ENCODE assay signal across 12 mouse cellular contexts in genomic region chr2:132034590-132035469, GRCm38 (mm10). TPM values are rescaled to one million over a fixed set of nuclear protein-coding genes. Genes with fewer than 3 reads are reported as not detected.
DNase-seq lines count a peak whose midpoint lies in the region; ATAC-seq and TF ChIP-seq lines count a peak whose summit lies in the region.
"Had no signal": no experiment of that assay in that cellular context is flagged by ENCODE, and none has a peak within 500 bp of the region (broad histone marks: within the 10 kb centered on the region; RNA-seq: fewer than 3 reads in every experiment).

No protein-coding gene starts in this region.

- no peaks in the 10 kb centered on the region for H3K9me3 ChIP-seq in heart, embryonic 15.5 days (replicated peaks)
- no peaks in the 10 kb centered on the region for H3K9me3 ChIP-seq in embryonic facial prominence, embryonic 10.5 days
- H3K9me3 ChIP-seq in midbrain, embryonic 14.5 days (ENCODE audit: control insufficient read depth, low read length), result no peaks in the 10 kb centered on the region

- H3K9ac ChIP-seq in heart, embryonic 15.5 days, result no peak overlapping the region
- no peak overlapping the region for H3K9ac ChIP-seq in midbrain, embryonic 14.5 days (replicated peaks; ENCODE audit: low read length)

- H3K4me1 ChIP-seq in heart, embryonic 15.5 days (replicated peaks), result peaks cover 16% of the 10 kb centered on the region
- H3K4me1 ChIP-seq in spleen, adult 2 months (ENCODE audit: control insufficient read depth, insufficient read depth, insufficient read length), result peaks cover 27% of the 10 kb centered on the region; the same call in 1 of the 2 replicates
- peaks cover 43% of the 10 kb centered on the region for H3K4me1 ChIP-seq in embryonic facial prominence, embryonic 10.5 days
- H3K4me1 ChIP-seq in midbrain, embryonic 14.5 days (ENCODE audit: control insufficient read depth, insufficient read depth, low read length), result peaks cover 9% of the 10 kb centered on the region

- H3K27ac ChIP-seq in heart, embryonic 15.5 days, result peak overlapping the region; percentile 32; the same call in 1 of the 2 replicates
- H3K27ac ChIP-seq in spleen, adult 2 months (ENCODE audit: insufficient read depth, low read length), result peak overlapping the region; percentile 91
- H3K27ac ChIP-seq in embryonic facial prominence, embryonic 10.5 days (replicated peaks), result peak overlapping the region; percentile 40; the same call in 1 of the 2 replicates
- 0 out of 2 replicates have a peak overlapping the region, but pooled peaks have one; percentile 2 for H3K27ac ChIP-seq in midbrain, embryonic 14.5 days (replicated peaks; ENCODE audit: low read depth, low read length)

- ATAC-seq in heart, embryonic 15.5 days (replicated peaks; ENCODE audit: insufficient number of reproducible peaks, insufficient read depth, low FRiP score, low read depth), result no peak
- no peak for ATAC-seq in midbrain, embryonic 14.5 days (ENCODE audit: low FRiP score, low TSS enrichment)
- ATAC-seq: intestine, postnatal 0 days had no signal

- no peak overlapping the region for H3K4me3 ChIP-seq in heart, embryonic 15.5 days
- H3K4me3 ChIP-seq in spleen, adult 2 months (ENCODE audit: extremely low read depth, insufficient read depth, insufficient read length), result no peak overlapping the region
- no peak overlapping the region for H3K4me3 ChIP-seq in embryonic facial prominence, embryonic 10.5 days
- no peak overlapping the region for H3K4me3 ChIP-seq in midbrain, embryonic 14.5 days (replicated peaks; ENCODE audit: low read depth, low read length)
- H3K4me3 ChIP-seq: erythroblast, embryonic 14.5 days had no signal

- no peak overlapping the region for H3K4me2 ChIP-seq in heart, embryonic 15.5 days
- H3K4me2 ChIP-seq in midbrain, embryonic 14.5 days (ENCODE audit: low read length), result no peak overlapping the region

- H3K36me3 ChIP-seq in heart, embryonic 15.5 days, result no peaks in the 10 kb centered on the region
- H3K36me3 ChIP-seq in spleen, adult 2 months (ENCODE audit: control insufficient read depth, insufficient read depth, low read length), result no peaks in the 10 kb centered on the region
- H3K36me3 ChIP-seq in embryonic facial prominence, embryonic 10.5 days (replicated peaks), result no peaks in the 10 kb centered on the region
- no peaks in the 10 kb centered on the region for H3K36me3 ChIP-seq in midbrain, embryonic 14.5 days (ENCODE audit: control insufficient read depth, insufficient read depth, low read length)

- no peak for DNase-seq in heart, postnatal 25 days (ENCODE audit: low spot score)
- DNase-seq in spleen, adult 2 months (ENCODE audit: low read depth in 1 of 2, low spot score in 2 of 2), result no peak
- DNase-seq in spleen, postnatal 10 days (ENCODE audit: low spot score in 2 of 2), result no peak
- no peak for DNase-seq in embryonic facial prominence, embryonic 10.5 days (ENCODE audit: low spot score)
- DNase-seq in midbrain, embryonic 14.5 days, result no peak
- no peak for DNase-seq in kidney, adult 9 months
- DNase-seq: adrenal gland, postnatal 10 days; cerebellum, postnatal 14 days; right cerebral cortex, postnatal 14 days had no signal

- H3K27me3 ChIP-seq in heart, embryonic 15.5 days, result no peaks in the 10 kb centered on the region
- no peaks in the 10 kb centered on the region for H3K27me3 ChIP-seq in spleen, adult 2 months (ENCODE audit: control insufficient read depth, insufficient read depth, low read length)
- peaks cover 19% of the 10 kb centered on the region for H3K27me3 ChIP-seq in embryonic facial prominence, embryonic 10.5 days (replicated peaks; ENCODE audit: low read depth, poor library complexity, severe bottlenecking)
- no peaks in the 10 kb centered on the region for H3K27me3 ChIP-seq in midbrain, embryonic 14.5 days (ENCODE audit: control insufficient read depth, insufficient read depth, low read length)

- intact Hi-C loops in heart, postnatal 25 days (cut with DNase I), result no loop called here

- no peak for TF ChIP-seq POLR2A in spleen, adult 2 months (IDR thresholded peaks at IDR 0.05; ENCODE audit: low read depth, low read length)

- TF ChIP-seq CTCF in spleen, adult 2 months (IDR thresholded peaks at IDR 0.05; ENCODE audit: extremely low read depth, insufficient read depth, insufficient read length, insufficient replicate concordance), result no peak

- 65% methylated on average over 4 of the region's 4 CpGs for WGBS in heart, embryonic 15.5 days
- WGBS in spleen, adult 2 months, result 59% methylated on average over 4 of the region's 4 CpGs
- WGBS in embryonic facial prominence, embryonic 10.5 days, result 58% methylated on average over 4 of the region's 4 CpGs
- WGBS in midbrain, embryonic 14.5 days, result 59% methylated on average over 4 of the region's 4 CpGs

RNA-seq across cellular contexts. Expression of gene Rassf2, which starts 4.8 kb away (rescaled TPM):
- polyA plus RNA-seq in heart, embryonic 15.5 days (2015; fragmentation: Nextera tagmentation; extraction: Ambion mirVana), result 9.2 and 13.9 TPM in 2 replicates
- total RNA-seq in heart, postnatal 25 days (2021), result 10 to 100 TPM in 1 of 2 experiments, 1 to 10 TPM in 1; 8.2 to 10.4 TPM
- polyA plus RNA-seq in spleen, adult 2 months (2012; rRNA removed), result 70.2 and 85.9 TPM in 2 replicates
- 10.6 and 14.2 TPM in 2 replicates for polyA plus RNA-seq in embryonic facial prominence, embryonic 10.5 days (2016; fragmentation: Nextera tagmentation; extraction: Ambion mirVana)
- polyA plus RNA-seq in midbrain, embryonic 14.5 days (2014; fragmentation: Nextera tagmentation; extraction: Ambion mirVana), result 19.9 and 32.6 TPM in 2 replicates

Comparison
In these comparisons a context has a peak if more than half of its experiments do, and no peak if none do; other contexts are left out.
1. H3K27ac ChIP-seq: peak in every context shown above with its lines; median percentile 91 in spleen, adult 2 months; 40 in embryonic facial prominence, embryonic 10.5 days; 32 in heart, embryonic 15.5 days; 2 in midbrain, embryonic 14.5 days.